8 mouse cellular contexts compared by ENCODE assay signal in the genomic region with DNA sequence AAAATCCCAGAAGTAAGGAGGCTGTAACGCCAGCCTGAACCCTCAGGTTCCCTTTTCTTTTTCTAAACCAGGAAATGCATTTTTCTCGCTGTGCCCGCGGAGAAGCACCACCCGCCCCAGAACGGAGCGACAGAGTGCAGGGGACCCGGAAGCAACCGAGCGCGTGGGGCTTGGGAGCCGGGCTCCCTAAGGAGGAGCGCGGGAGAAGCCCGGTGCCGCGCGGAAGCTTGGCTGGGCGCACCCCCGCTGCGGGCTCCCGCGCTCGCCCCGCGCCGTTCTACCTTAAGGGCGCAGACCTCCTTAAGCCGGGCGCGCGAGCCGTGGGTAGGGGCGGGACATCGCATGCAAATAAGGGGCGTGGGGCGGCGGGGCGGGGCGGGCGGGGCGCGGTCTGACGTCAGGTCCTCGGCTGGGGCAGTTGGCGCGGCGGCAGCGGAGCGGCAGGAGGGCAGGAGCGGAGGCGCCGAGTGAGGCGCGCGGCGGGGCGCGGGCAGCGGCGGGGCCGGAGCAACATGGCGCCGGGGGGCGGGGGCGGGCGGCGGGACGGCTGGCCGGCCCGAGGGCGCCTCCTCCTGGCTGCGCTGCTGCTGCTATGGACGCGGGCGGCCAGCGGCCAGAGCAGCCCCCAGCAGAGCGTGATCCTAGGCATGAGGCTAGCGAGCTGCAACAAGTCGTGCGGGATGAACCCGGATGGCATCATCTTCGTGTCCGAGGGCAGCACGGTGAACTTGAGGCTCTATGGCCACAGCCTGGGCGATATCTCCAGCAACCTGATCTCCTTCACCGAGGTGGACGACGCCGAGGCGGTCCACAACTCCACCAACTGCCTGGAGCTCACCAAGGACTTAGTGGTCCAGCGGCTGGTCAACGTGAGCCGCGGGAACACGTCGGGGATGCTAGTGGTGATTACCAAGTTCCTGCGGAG. TPM values are rescaled to one million over a fixed set of nuclear protein-coding genes. Genes with fewer than 3 reads are reported as not detected.
DNase-seq lines count a peak whose midpoint lies in the region; ATAC-seq and TF ChIP-seq lines count a peak whose summit lies in the region.

A gene (plus strand): TSS at position 440 of the 925 bp plus-strand sequence.

- peak; percentile 74 for ATAC-seq in megakaryocyte, adult 5-6 weeks (ENCODE audit: poor library complexity, severe bottlenecking)

- peak; percentile 84 for DNase-seq in adipocyte (ENCODE audit: low spot score)
- DNase-seq in gastrocnemius, adult 8-10 months (ENCODE audit: low spot score in 2 of 2): peak; percentile 73 to 86
- DNase-seq in induced T-regulatory cell, adult 2 months (ENCODE audit: low read depth): peak; percentile 92
- peak; percentile 57 to 84 for DNase-seq in left cerebral cortex, adult 8-10 months (ENCODE audit: low spot score in 2 of 2)
- DNase-seq in right cerebral cortex, adult 18-20 months: peak; percentile 91
- DNase-seq in urinary bladder, adult 2 months (ENCODE audit: low spot score): peak; percentile 80

- H3K27ac ChIP-seq in cortical plate, adult 2 months (ENCODE audit: insufficient read depth, low read length): peak within 1 kb of the TSS; percentile 55; the same call in 1 of the 2 replicates

- 0 out of 2 replicates have a peak, but pooled peaks have one; percentile 10 for TF ChIP-seq CTCF in cortical plate, adult 2 months (IDR thresholded peaks at IDR 0.05; ENCODE audit: extremely low read depth, insufficient read depth, low read length)

- TF ChIP-seq POLR2A in cortical plate, adult 2 months (IDR thresholded peaks at IDR 0.05; ENCODE audit: extremely low read depth, insufficient read depth, low read length): peak; percentile 34; the same call in 1 of the 2 replicates

- H3K4me1 ChIP-seq in cortical plate, adult 2 months (ENCODE audit: control insufficient read depth, insufficient read depth, low read length): peaks cover 4% of the 10 kb centered on the region; the same call in 1 of the 2 replicates

- peak within 1 kb of the TSS; percentile 87 for H3K4me3 ChIP-seq in cortical plate, adult 2 months (ENCODE audit: insufficient read depth, low read length)

RNA-seq across cellular contexts. Expression of the gene that starts here (rescaled TPM):
- 6.5 and 7.0 TPM in 2 replicates for polyA plus RNA-seq in cortical plate, adult 2 months (2012; rRNA removed)
- total RNA-seq in gastrocnemius, adult 8-10 months (2022): 1 to 10 TPM; 4.9 to 7.7 (median 5.1) TPM
- 10 to 100 TPM; 11.7 to 13.7 (median 12.2) TPM for total RNA-seq in left cerebral cortex, adult 8-10 months (2022)
- 17.8 and 22.7 TPM in 2 replicates for total RNA-seq in megakaryocyte, adult 5-6 weeks (2015)
- total RNA-seq in megakaryocyte, adult 5-6 weeks (2017): 15.2 and 16.3 TPM in 2 replicates
- 8.6 and 9.1 TPM in 2 replicates for polyA plus RNA-seq in urinary bladder, adult 2 months (2012; rRNA removed)

Comparison
In these comparisons a context has a peak if more than half of its experiments do, and no peak if none do; other contexts are left out.
1. Peak in every context shown above with its lines: DNase-seq, ATAC-seq, H3K4me3 ChIP-seq and H3K27ac ChIP-seq.